Mouse (Mus musculus) liver, embryonic 11.5 days (tissue): Measurements from ENCODE around the gene Cdk20. TPM values are rescaled to one million over a fixed set of nuclear protein-coding genes. Genes with fewer than 3 reads are reported as not detected.

Source experiments
- ATAC-seq: fragments of 200-750 bp; cut with Nextera tagmentation; replicated peaks from 2 replicates; pipeline ENCODE4 v1.8.0; 2017; ENCODE audit warnings: moderate number of reproducible peaks, mild to moderate bottlenecking, moderate TSS enrichment, moderate library complexity; ENCODE audit not compliant: low FRiP score
- DNase-seq: peaks from one replicate; pipeline ENCODE4 v3.0.0-alpha.2; 2017; ENCODE audit warnings: low spot score
- H3K27ac ChIP-seq: fragments of 300-500 bp; sonication (generic); 2 replicates; pipeline ENCODE4 v1.5.1; 2014; ENCODE audit warnings: mild to moderate bottlenecking, low read depth, low read length, control low read depth
- H3K27me3 ChIP-seq: fragments of 300-500 bp; sonication (generic); replicated peaks from 2 replicates; pipeline ENCODE4 v1.6.1; 2014; ENCODE audit warnings: low read length, mixed read lengths; ENCODE audit not compliant: control insufficient read depth, insufficient read depth
- H3K36me3 ChIP-seq: fragments of 300-500 bp; sonication (generic); 2 replicates; pipeline ENCODE4 v1.6.1; 2014; ENCODE audit warnings: mild to moderate bottlenecking, low read length, moderate library complexity, mixed read lengths; ENCODE audit not compliant: control insufficient read depth, insufficient read depth
- H3K4me1 ChIP-seq: fragments of 300-500 bp; sonication (generic); replicated peaks from 2 replicates; pipeline ENCODE4 v1.6.1; 2014; ENCODE audit warnings: low read length, mixed read lengths; ENCODE audit not compliant: control insufficient read depth, insufficient read depth
- H3K4me2 ChIP-seq: fragments of 300-500 bp; sonication (generic); 2 replicates; pipeline ENCODE4 v1.6.1; 2014; ENCODE audit warnings: mild to moderate bottlenecking, control low read depth, moderate library complexity
- H3K4me3 ChIP-seq: fragments of 300-500 bp; sonication (generic); 2 replicates; pipeline ENCODE4 v1.5.1; 2014; ENCODE audit warnings: low read depth, low read length, control low read depth
- H3K9ac ChIP-seq: fragments of 300-500 bp; sonication (generic); 2 replicates; pipeline ENCODE4 v1.6.1; 2014; ENCODE audit warnings: low read depth, low read length, control low read depth
- H3K9me3 ChIP-seq: fragments of 300-500 bp; sonication (generic); 2 replicates; pipeline ENCODE4 v1.6.1; 2016; ENCODE audit warnings: low read length, inconsistent platforms, mixed read lengths; ENCODE audit not compliant: control insufficient read depth
- WGBS: fragments of 180-500 bp; shearing (Covaris S2); extraction: QIAGEN DNeasy Blood & Tissue Kit; methylation state at CpG from one replicate; pipeline ENCODE4 v1.1.7; 2014; 5-methylcytosine and 5-hydroxymethylcytosine counted together
- polyA plus RNA-seq: library from polyadenylated mRNA; unstranded; fragments of >200 nt; fragmentation: Nextera tagmentation; extraction: Ambion mirVana; gene quantifications from 2 replicates; pipeline ENCODE4 v1.2.1, GENCODE M21; 2014

Gene Cdk20
- polyA plus RNA-seq, 1 experiment from 2014 or later: 6.4 TPM

GRCm38 (mm10) chr13:64415659-64416058 lies 16.5 kb upstream of the Cdk20 start:
- Histone ChIP-seq H3K36me3 (no peaks in the 10 kb centered on the region), H3K27ac (no peak overlapping the region), H3K4me3 (no peak overlapping the region), H3K4me1 (peaks cover 10% of the 10 kb centered on the region; the same call in 1 of the 2 replicates), H3K9me3 (no peaks in the 10 kb centered on the region), H3K9ac (no peak overlapping the region), H3K27me3 (no peaks in the 10 kb centered on the region), H3K4me2 (no peak overlapping the region)
- DNase-seq: no peak
- WGBS: 78% methylated on average over 2 of the region's 2 CpGs
- ATAC-seq: no peak

DNA sequence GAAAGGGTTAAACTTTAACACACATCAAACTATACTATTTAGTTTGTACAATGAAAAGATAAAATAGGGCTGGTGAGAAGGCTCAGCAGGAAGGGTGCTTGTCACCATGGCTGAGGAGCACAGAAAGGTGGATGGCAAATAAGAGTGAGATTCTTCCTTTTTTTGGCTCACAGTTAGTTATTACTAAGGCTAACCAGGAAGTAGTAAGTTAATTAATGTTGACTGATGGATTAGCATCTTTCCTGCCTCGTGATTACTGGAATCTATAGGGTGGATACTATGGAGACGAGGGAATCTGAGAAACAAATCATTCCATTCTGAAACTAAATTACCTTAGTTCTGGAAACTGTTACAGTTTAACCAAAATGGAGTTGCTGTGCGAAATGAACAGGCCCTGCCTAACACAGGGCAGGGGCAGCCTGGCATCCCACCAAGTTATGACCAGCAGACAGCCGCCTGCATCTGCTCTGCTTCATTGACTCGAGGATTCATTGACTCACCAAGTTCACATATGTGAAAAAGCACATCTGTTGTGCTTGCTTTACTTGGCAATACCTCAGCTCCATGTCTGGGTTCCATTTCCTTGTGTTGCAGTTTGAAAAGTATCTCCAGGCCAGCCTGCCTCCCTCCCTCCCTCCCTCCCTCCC lies 15.0 kb upstream of the Cdk20 start:
- WGBS: 64% methylated on average over 5 of the region's 5 CpGs
- Histone ChIP-seq H3K27ac (no peak overlapping the region), H3K9ac (no peak overlapping the region), H3K36me3 (no peaks in the 10 kb centered on the region), H3K4me2 (no peak overlapping the region), H3K4me1 (peaks cover 7% of the 10 kb centered on the region; the same call in 1 of the 2 replicates), H3K27me3 (no peaks in the 10 kb centered on the region), H3K4me3 (no peak overlapping the region), H3K9me3 (no peaks in the 10 kb centered on the region)
- ATAC-seq (no peak), DNase-seq (no peak)

- H3K27me3 ChIP-seq: no peaks in the 10 kb centered on the region
- H3K4me3 ChIP-seq: no peak overlapping the region
- H3K4me1 ChIP-seq: no peaks in the 10 kb centered on the region; the same call in 1 of the 2 replicates
- H3K4me2 ChIP-seq: no peak overlapping the region
- no peaks in the 10 kb centered on the region for H3K36me3 ChIP-seq
- 59% methylated on average over 1 of the region's 1 CpGs for WGBS
- no peak for ATAC-seq
- H3K9me3 ChIP-seq: no peaks in the 10 kb centered on the region
- no peak overlapping the region for H3K9ac ChIP-seq
- H3K27ac ChIP-seq: no peak overlapping the region
- DNase-seq: no peak
These were observed 11.3 kb upstream of the Cdk20 start for GRCm38 (mm10) chr13:64420847-64421246.

GRCm38 (mm10) chr13:64421386-64421785 lies 10.7 kb upstream of the Cdk20 start:
- DNase-seq: no peak
- H3K4me2 ChIP-seq: no peak overlapping the region
- no peaks in the 10 kb centered on the region for H3K27me3 ChIP-seq
- peak; percentile 21; the same call in 1 of the 2 replicates for ATAC-seq
- no peaks in the 10 kb centered on the region for H3K36me3 ChIP-seq
- no peak overlapping the region for H3K27ac ChIP-seq
- no peaks in the 10 kb centered on the region; the same call in 1 of the 2 replicates for H3K4me1 ChIP-seq
- H3K9ac ChIP-seq: no peak overlapping the region
- WGBS: 40% methylated on average over 3 of the region's 3 CpGs
- H3K4me3 ChIP-seq: no peak overlapping the region
- no peaks in the 10 kb centered on the region for H3K9me3 ChIP-seq

GRCm38 (mm10) chr13:64421952-64422606 lies 10.0 kb upstream of the Cdk20 start:
- ATAC-seq (no peak), DNase-seq (no peak)
- H3K36me3 ChIP-seq: no peaks in the 10 kb centered on the region
- H3K9ac ChIP-seq: no peak overlapping the region
- H3K27me3 ChIP-seq: no peaks in the 10 kb centered on the region
- no peaks in the 10 kb centered on the region for H3K9me3 ChIP-seq
- H3K4me1 ChIP-seq: no peaks in the 10 kb centered on the region; the same call in 1 of the 2 replicates
- no peak overlapping the region for H3K4me2 ChIP-seq
- H3K4me3 ChIP-seq: no peak overlapping the region
- WGBS: 74% methylated on average over 7 of the region's 7 CpGs
- H3K27ac ChIP-seq: no peak overlapping the region

DNA sequence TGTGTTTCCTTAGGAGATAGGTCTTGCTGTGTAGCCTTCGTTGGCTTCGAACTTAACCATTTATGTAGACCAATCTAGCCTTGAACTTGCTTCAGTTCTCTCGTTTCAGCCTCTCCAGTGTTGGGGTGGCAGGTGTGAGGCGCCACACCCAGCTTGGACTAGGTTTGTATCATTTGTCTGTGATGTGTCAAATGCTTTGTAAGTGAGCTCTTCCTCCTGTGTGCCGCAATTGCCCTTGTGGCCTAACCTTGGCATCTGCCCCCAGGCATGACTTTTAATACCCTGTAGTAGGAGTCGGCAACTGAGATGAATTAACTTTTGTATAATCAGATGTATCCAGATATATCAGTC lies 9.5 kb upstream of the Cdk20 start:
- Histone ChIP-seq H3K36me3 (no peaks in the 10 kb centered on the region), H3K9me3 (no peaks in the 10 kb centered on the region), H3K4me2 (no peak overlapping the region), H3K4me1 (no peaks in the 10 kb centered on the region; the same call in 1 of the 2 replicates), H3K27ac (no peak overlapping the region), H3K9ac (no peak overlapping the region), H3K27me3 (no peaks in the 10 kb centered on the region), H3K4me3 (no peak overlapping the region)
- 84% methylated on average over 6 of the region's 6 CpGs for WGBS
- DNase-seq: no peak
- ATAC-seq: no peak

GRCm38 (mm10) chr13:64424347-64424746 lies 7.8 kb upstream of the Cdk20 start:
- no peak for DNase-seq
- Histone ChIP-seq H3K9ac (no peak overlapping the region), H3K27ac (no peak overlapping the region), H3K4me1 (no peaks in the 10 kb centered on the region; the same call in 1 of the 2 replicates), H3K27me3 (no peaks in the 10 kb centered on the region), H3K36me3 (no peaks in the 10 kb centered on the region), H3K4me3 (no peak overlapping the region), H3K4me2 (no peak overlapping the region), H3K9me3 (no peaks in the 10 kb centered on the region)
- ATAC-seq: no peak
- 72% methylated on average over 3 of the region's 3 CpGs for WGBS

DNA sequence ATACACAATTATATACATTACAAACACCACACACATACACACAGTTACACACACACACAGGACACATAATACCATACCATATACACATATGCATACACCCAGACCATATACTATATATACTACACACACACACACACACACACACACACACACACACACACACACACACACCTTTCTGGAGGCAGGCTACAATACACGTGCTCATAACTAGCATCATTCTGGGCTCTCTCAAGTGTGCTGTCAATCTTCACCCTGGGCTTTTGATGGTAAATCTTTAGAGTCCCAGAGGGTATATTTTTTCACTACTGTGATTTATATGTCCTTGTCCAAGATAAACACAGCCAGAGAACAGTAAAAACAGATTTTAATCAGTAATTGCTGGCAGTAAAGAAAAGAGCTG lies 6.8 kb upstream of the Cdk20 start:
- Histone ChIP-seq H3K4me3 (no peak overlapping the region), H3K4me1 (no peaks in the 10 kb centered on the region; the same call in 1 of the 2 replicates), H3K36me3 (no peaks in the 10 kb centered on the region), H3K4me2 (no peak overlapping the region), H3K9ac (no peak overlapping the region), H3K27me3 (no peaks in the 10 kb centered on the region), H3K9me3 (no peaks in the 10 kb centered on the region), H3K27ac (no peak overlapping the region)
- ATAC-seq: no peak
- 87% methylated on average over 1 of the region's 1 CpGs for WGBS
- DNase-seq: no peak

DNA sequence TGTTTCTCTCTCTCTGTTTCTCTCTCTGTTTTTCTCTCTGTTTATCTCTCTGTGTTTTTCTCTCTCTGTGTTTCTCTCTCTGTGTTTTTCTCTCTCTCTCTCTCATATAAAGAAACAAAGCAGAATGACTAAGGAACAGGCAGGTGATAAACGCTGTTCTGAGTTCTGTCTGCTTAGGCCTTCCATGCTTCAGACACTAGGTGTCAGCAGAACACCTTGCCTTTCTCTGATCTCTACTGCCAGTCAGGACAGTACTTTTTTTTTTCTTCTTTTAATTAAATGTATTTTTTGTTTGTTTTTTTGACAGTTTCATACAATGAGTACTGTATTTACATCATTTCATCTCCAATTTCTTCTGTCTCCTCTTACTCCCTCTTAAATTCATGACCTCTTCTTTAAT lies 2.8 kb upstream of the Cdk20 start:
- no peak for DNase-seq
- 14% methylated on average over 1 of the region's 1 CpGs for WGBS
- Histone ChIP-seq H3K9ac (no peak overlapping the region), H3K27me3 (no peaks in the 10 kb centered on the region), H3K4me2 (no peak overlapping the region), H3K36me3 (no peaks in the 10 kb centered on the region), H3K9me3 (no peaks in the 10 kb centered on the region), H3K27ac (no peak overlapping the region), H3K4me3 (no peak overlapping the region), H3K4me1 (peaks cover 8% of the 10 kb centered on the region; the same call in 1 of the 2 replicates)
- ATAC-seq: no peak
